Comparison of ENCODE assay signal across 8 mouse cellular contexts in genomic region chr1:98072045-98072444, GRCm38 (mm10). TPM values are rescaled to one million over a fixed set of nuclear protein-coding genes. Genes with fewer than 3 reads are reported as not detected.
DNase-seq lines count a peak whose midpoint lies in the region; ATAC-seq and TF ChIP-seq lines count a peak whose summit lies in the region.

No protein-coding gene starts in this region.

- peaks cover 5% of the 10 kb centered on the region; the same call in 1 of the 2 replicates for H3K4me1 ChIP-seq in forebrain, embryonic 11.5 days (replicated peaks; ENCODE audit: control insufficient read depth, insufficient read depth, low read length)
- 0 out of 2 replicates have a peak, but pooled peaks cover 6% of the 10 kb centered on the region for H3K4me1 ChIP-seq in forebrain, embryonic 16.5 days (replicated peaks; ENCODE audit: control insufficient read depth, insufficient read depth, low read length)
- peaks cover 4% of the 10 kb centered on the region; the same call in 1 of the 2 replicates for H3K4me1 ChIP-seq in midbrain, postnatal 0 days (ENCODE audit: insufficient read depth, low read length)
- H3K4me1 ChIP-seq in midbrain, embryonic 16.5 days (ENCODE audit: control insufficient read depth, insufficient read depth, low read length) = no peaks in the 10 kb centered on the region; the same call in 1 of the 2 replicates
- H3K4me1 ChIP-seq in forebrain, embryonic 15.5 days = peaks cover 16% of the 10 kb centered on the region
- no peaks in the 10 kb centered on the region for H3K4me1 ChIP-seq in cerebellum, adult 2 months (ENCODE audit: control insufficient read depth, insufficient read depth, low read length)

- no peak overlapping the region for H3K4me2 ChIP-seq in forebrain, embryonic 11.5 days (ENCODE audit: low read depth, low read length, severe bottlenecking)
- no peak overlapping the region for H3K4me2 ChIP-seq in forebrain, embryonic 16.5 days (ENCODE audit: low read length)
- no peak overlapping the region for H3K4me2 ChIP-seq in midbrain, postnatal 0 days (ENCODE audit: low read depth, low read length, poor library complexity, severe bottlenecking)
- no peak overlapping the region for H3K4me2 ChIP-seq in midbrain, embryonic 16.5 days (ENCODE audit: low read length)
- no peak overlapping the region for H3K4me2 ChIP-seq in forebrain, embryonic 15.5 days (replicated peaks)

- DNase-seq in forebrain, embryonic 11.5 days (ENCODE audit: low spot score) = no peak
- no peak for DNase-seq in midbrain, postnatal 0 days (ENCODE audit: low spot score)
- DNase-seq in lung, postnatal 10 days = peak; percentile 57
- no peak for DNase-seq in left cerebral cortex, adult 11 months (ENCODE audit: low spot score)
- no peak for DNase-seq in cerebellum, adult 2 months

- H3K27me3 ChIP-seq in forebrain, embryonic 11.5 days (ENCODE audit: control insufficient read depth, insufficient read depth, low read length) = no peaks in the 10 kb centered on the region
- H3K27me3 ChIP-seq in forebrain, embryonic 16.5 days (replicated peaks; ENCODE audit: control insufficient read depth, insufficient read depth, low read length) = no peaks in the 10 kb centered on the region
- H3K27me3 ChIP-seq in midbrain, postnatal 0 days (ENCODE audit: insufficient read depth, low read length) = no peaks in the 10 kb centered on the region
- H3K27me3 ChIP-seq in midbrain, embryonic 16.5 days (ENCODE audit: control insufficient read depth, insufficient read depth, low read depth, low read length) = no peaks in the 10 kb centered on the region
- no peaks in the 10 kb centered on the region for H3K27me3 ChIP-seq in forebrain, embryonic 15.5 days
- no peaks in the 10 kb centered on the region; the same call in 1 of the 2 replicates for H3K27me3 ChIP-seq in cerebellum, adult 2 months (ENCODE audit: control insufficient read depth, insufficient read depth, low read length)

- H3K27ac ChIP-seq in forebrain, embryonic 11.5 days (ENCODE audit: low read depth, low read length) = no peak overlapping the region
- H3K27ac ChIP-seq in forebrain, embryonic 16.5 days (ENCODE audit: low read length) = no peak overlapping the region
- no peak overlapping the region for H3K27ac ChIP-seq in midbrain, postnatal 0 days (ENCODE audit: low read depth, low read length)
- no peak overlapping the region for H3K27ac ChIP-seq in midbrain, embryonic 16.5 days (ENCODE audit: low read length)
- H3K27ac ChIP-seq in forebrain, embryonic 15.5 days (replicated peaks) = no peak overlapping the region
- no peak overlapping the region for H3K27ac ChIP-seq in cerebellum, adult 2 months (ENCODE audit: insufficient read depth, low read length)

- TF ChIP-seq POLR2A in cerebellum, adult 2 months (IDR thresholded peaks at IDR 0.05; ENCODE audit: borderline replicate concordance, insufficient read depth, low read length) = no peak

- no peak overlapping the region for H3K4me3 ChIP-seq in forebrain, embryonic 11.5 days (ENCODE audit: low read depth, low read length)
- H3K4me3 ChIP-seq in forebrain, embryonic 16.5 days (replicated peaks; ENCODE audit: low read length) = no peak overlapping the region
- no peak overlapping the region for H3K4me3 ChIP-seq in midbrain, postnatal 0 days (ENCODE audit: low read depth, low read length)
- no peak overlapping the region for H3K4me3 ChIP-seq in midbrain, embryonic 16.5 days (ENCODE audit: low read depth, low read length)
- H3K4me3 ChIP-seq in forebrain, embryonic 15.5 days = no peak overlapping the region
- no peak overlapping the region for H3K4me3 ChIP-seq in cerebellum, adult 2 months (replicated peaks; ENCODE audit: insufficient read depth, low read depth, low read length)

- no peak overlapping the region for H3K9ac ChIP-seq in forebrain, embryonic 11.5 days (ENCODE audit: low read length)
- no peak overlapping the region for H3K9ac ChIP-seq in forebrain, embryonic 16.5 days (replicated peaks; ENCODE audit: low read depth, low read length)
- no peak overlapping the region for H3K9ac ChIP-seq in midbrain, postnatal 0 days (replicated peaks; ENCODE audit: low read length, poor library complexity, severe bottlenecking)
- H3K9ac ChIP-seq in midbrain, embryonic 16.5 days (ENCODE audit: low read depth, low read length) = no peak overlapping the region
- H3K9ac ChIP-seq in forebrain, embryonic 15.5 days (replicated peaks) = no peak overlapping the region

- 57% methylated on average over 6 of the region's 6 CpGs for WGBS in forebrain, embryonic 11.5 days
- WGBS in forebrain, embryonic 16.5 days = 58% methylated on average over 6 of the region's 6 CpGs
- 47% methylated on average over 6 of the region's 6 CpGs for WGBS in midbrain, postnatal 0 days
- 51% methylated on average over 6 of the region's 6 CpGs for WGBS in midbrain, embryonic 16.5 days
- WGBS in forebrain, embryonic 15.5 days = 60% methylated on average over 6 of the region's 6 CpGs
- WGBS in cerebellum, adult 2 months = 66% methylated on average over 6 of the region's 6 CpGs

- 0 out of 2 replicates have a peak, but pooled peaks have one; percentile 42 for ATAC-seq in forebrain, embryonic 11.5 days (replicated peaks; ENCODE audit: low FRiP score)
- ATAC-seq in forebrain, embryonic 16.5 days = no peak
- no peak for ATAC-seq in midbrain, postnatal 0 days (ENCODE audit: low FRiP score)
- no peak for ATAC-seq in midbrain, embryonic 16.5 days
- 0 out of 2 replicates have a peak, but pooled peaks have one; percentile 26 for ATAC-seq in forebrain, embryonic 15.5 days (replicated peaks)

- H3K9me3 ChIP-seq in forebrain, embryonic 11.5 days (ENCODE audit: control insufficient read depth, low read length) = no peaks in the 10 kb centered on the region
- 0 out of 2 replicates have a peak, but pooled peaks cover 2% of the 10 kb centered on the region for H3K9me3 ChIP-seq in forebrain, embryonic 16.5 days (ENCODE audit: control insufficient read depth, low read length)
- H3K9me3 ChIP-seq in midbrain, postnatal 0 days (ENCODE audit: low read length) = no peaks in the 10 kb centered on the region
- no peaks in the 10 kb centered on the region; the same call in 1 of the 2 replicates for H3K9me3 ChIP-seq in midbrain, embryonic 16.5 days (replicated peaks; ENCODE audit: control insufficient read depth, low read length, poor library complexity, severe bottlenecking)
- 0 out of 2 replicates have a peak, but pooled peaks cover 4% of the 10 kb centered on the region for H3K9me3 ChIP-seq in forebrain, embryonic 15.5 days

- no peaks in the 10 kb centered on the region for H3K36me3 ChIP-seq in forebrain, embryonic 11.5 days (ENCODE audit: control insufficient read depth, insufficient read depth, low read length)
- no peaks in the 10 kb centered on the region for H3K36me3 ChIP-seq in forebrain, embryonic 16.5 days (ENCODE audit: control insufficient read depth, insufficient read depth)
- H3K36me3 ChIP-seq in midbrain, postnatal 0 days (ENCODE audit: insufficient read depth, low read length) = no peaks in the 10 kb centered on the region
- no peaks in the 10 kb centered on the region for H3K36me3 ChIP-seq in midbrain, embryonic 16.5 days (ENCODE audit: control insufficient read depth, insufficient read depth, low read length)
- no peaks in the 10 kb centered on the region for H3K36me3 ChIP-seq in forebrain, embryonic 15.5 days

- peak; percentile 48 for TF ChIP-seq CTCF in midbrain, postnatal 0 days (IDR thresholded peaks at IDR 0.05)
- no peak for TF ChIP-seq CTCF in cerebellum, adult 2 months (IDR thresholded peaks at IDR 0.05; ENCODE audit: borderline replicate concordance, insufficient read depth, low read depth, low read length)

RNA-seq across cellular contexts. Expression of gene Pam, which starts 23.4 kb away (rescaled TPM):
- polyA plus RNA-seq in forebrain, embryonic 11.5 days (2014; fragmentation: Nextera tagmentation; extraction: Ambion mirVana) = 17.4 and 21.5 TPM in 2 replicates
- polyA plus RNA-seq in forebrain, embryonic 16.5 days (2015; fragmentation: Nextera tagmentation; extraction: Ambion mirVana) = 45.1 and 53.9 TPM in 2 replicates
- total RNA-seq in midbrain, postnatal 0 days (2014; rRNA removed) = 104 and 125 TPM in 2 replicates
- 38.8 and 46.6 TPM in 2 replicates for polyA plus RNA-seq in midbrain, postnatal 0 days (2015; fragmentation: Nextera tagmentation; extraction: Ambion mirVana)
- polyA plus RNA-seq in midbrain, embryonic 16.5 days (2015; fragmentation: Nextera tagmentation; extraction: Ambion mirVana) = 35.4 and 35.6 TPM in 2 replicates
- 56.1 and 57.9 TPM in 2 replicates for polyA plus RNA-seq in forebrain, embryonic 15.5 days (2015; fragmentation: Nextera tagmentation; extraction: Ambion mirVana)
- polyA plus RNA-seq in cerebellum, adult 2 months (2012; rRNA removed) = 33.0 and 35.4 TPM in 2 replicates

Comparison
In these comparisons a context has a peak if more than half of its experiments do, and no peak if none do; other contexts are left out.
1. ATAC-seq: peak in forebrain, embryonic 11.5 days (single experiment) and forebrain, embryonic 15.5 days (single experiment); none in forebrain, embryonic 16.5 days (single experiment), midbrain, postnatal 0 days (single experiment) and midbrain, embryonic 16.5 days (single experiment).